Mouse (Mus musculus): ENCODE results near the gene Thpo. TPM values are rescaled to one million over a fixed set of nuclear protein-coding genes. Genes with fewer than 3 reads are reported as not detected.

Thpo gene
- polyA plus RNA-seq, 1 experiment from 2014 or later = 0.43 TPM

DNA sequence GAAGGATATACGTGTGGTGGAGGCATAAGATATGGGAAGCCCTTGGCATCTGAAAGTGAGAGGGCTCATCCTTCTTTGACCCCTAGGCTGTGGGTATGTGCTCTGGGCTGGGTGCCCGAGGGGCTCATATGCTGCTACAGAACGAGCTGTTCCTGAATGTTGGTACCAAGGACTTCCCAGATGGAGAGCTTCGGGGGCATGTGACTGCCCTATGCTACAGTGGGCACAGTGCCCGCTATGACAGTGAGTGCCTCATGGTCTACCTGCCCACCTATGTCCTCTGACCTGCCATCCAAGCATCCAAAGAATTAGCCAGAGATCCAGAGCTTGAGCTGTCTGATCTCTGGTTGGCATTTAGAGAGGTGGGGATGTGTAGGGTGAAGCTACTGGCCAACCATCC is 2.5 kb upstream of the Thpo start:
- no peaks in the 10 kb centered on the region for H3K36me3 ChIP-seq
- H3K4me1 ChIP-seq = peaks cover 23% of the 10 kb centered on the region
- no peak for ATAC-seq (ENCODE audit: low FRiP score, low read depth)
- H3K4me2 ChIP-seq (replicated peaks) = no peak overlapping the region
- 83% methylated on average over 5 of the region's 5 CpGs for WGBS
- H3K9ac ChIP-seq (replicated peaks) = no peak overlapping the region
- H3K27me3 ChIP-seq = peaks cover 40% of the 10 kb centered on the region
- no peak overlapping the region for H3K27ac ChIP-seq (replicated peaks)
- no peaks in the 10 kb centered on the region for H3K9me3 ChIP-seq
- H3K4me3 ChIP-seq = no peak overlapping the region

DNA sequence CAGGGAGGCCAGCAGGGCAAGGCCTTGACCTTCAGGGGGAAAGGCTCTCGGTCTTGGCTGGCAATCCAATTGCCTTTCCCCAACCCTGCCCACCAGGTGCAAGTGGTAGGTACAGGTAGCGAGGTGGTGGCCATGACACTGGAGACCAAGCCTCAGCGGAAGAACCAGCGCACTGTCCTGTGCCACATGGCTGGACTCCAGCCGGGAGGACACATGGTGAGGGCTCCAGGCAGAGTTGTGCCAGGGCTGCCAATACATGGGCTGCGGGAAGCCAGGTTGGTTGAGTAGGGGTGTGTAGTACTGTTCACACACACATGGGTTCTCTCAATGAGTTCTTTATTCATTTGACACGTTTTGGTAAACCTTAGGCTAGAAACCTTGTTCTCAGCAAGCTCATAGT is 1.9 kb upstream of the Thpo start:
- 86% methylated on average over 7 of the region's 7 CpGs for WGBS
- Histone ChIP-seq H3K4me1 (peaks cover 23% of the 10 kb centered on the region), H3K9me3 (no peaks in the 10 kb centered on the region), H3K27me3 (peaks cover 40% of the 10 kb centered on the region), H3K27ac (replicated peaks) (no peak overlapping the region), H3K9ac (replicated peaks) (no peak overlapping the region), H3K36me3 (no peaks in the 10 kb centered on the region), H3K4me2 (replicated peaks) (no peak overlapping the region), H3K4me3 (no peak overlapping the region)
- ATAC-seq (ENCODE audit: low FRiP score, low read depth) = no peak

GRCm38 (mm10) chr16:20735651-20736050 is 1.3 kb upstream of the Thpo start:
- H3K9me3 ChIP-seq = no peaks in the 10 kb centered on the region
- 81% methylated on average over 5 of the region's 5 CpGs for WGBS
- peaks cover 40% of the 10 kb centered on the region for H3K27me3 ChIP-seq
- H3K4me2 ChIP-seq (replicated peaks) = no peak overlapping the region
- no peak overlapping the region for H3K27ac ChIP-seq (replicated peaks)
- H3K36me3 ChIP-seq = no peaks in the 10 kb centered on the region
- ATAC-seq (ENCODE audit: low FRiP score, low read depth) = no peak
- no peak overlapping the region for H3K9ac ChIP-seq (replicated peaks)
- H3K4me1 ChIP-seq = peaks cover 23% of the 10 kb centered on the region
- H3K4me3 ChIP-seq = no peak overlapping the region

DNA sequence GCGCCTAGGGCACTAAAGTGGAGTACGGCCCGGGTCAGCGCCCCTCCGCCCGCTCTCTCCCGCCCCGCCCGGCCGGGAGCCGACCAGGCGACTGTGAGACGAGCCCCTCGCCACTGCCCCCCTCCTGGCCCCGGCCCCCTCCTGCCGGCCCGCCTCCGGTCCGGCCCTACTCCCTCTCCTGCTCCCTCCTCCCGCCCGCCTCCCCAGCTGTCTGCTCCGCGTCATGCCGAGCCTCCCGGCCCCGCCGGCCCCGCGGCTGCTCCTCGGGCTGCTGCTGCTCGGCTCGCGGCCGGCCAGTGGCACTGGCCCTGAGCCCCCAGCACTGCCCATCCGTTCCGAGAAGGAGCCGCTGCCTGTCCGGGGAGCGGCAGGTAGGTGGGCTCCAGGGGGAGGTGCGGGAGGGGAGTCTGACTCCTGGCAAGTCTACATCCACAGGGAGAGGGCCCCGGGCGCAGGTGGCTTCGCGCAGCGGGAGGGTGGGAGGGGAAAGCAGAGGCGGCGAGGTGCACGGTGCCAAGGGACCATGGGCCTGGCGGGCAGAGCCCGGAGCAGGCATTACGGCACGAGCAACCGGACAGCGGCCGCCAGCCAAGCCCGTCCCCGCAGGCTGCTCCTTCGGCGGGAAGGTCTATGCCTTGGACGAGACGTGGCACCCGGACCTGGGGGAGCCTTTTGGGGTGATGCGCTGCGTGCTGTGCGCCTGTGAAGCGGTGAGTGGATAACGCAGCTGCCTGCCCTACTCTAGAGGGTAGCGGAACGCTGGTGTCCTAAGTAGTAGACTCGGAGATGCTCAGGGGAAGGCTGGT is 1.2 kb downstream of the Thpo start, which contains the start of gene Chrd:
Gene Chrd (plus strand): TSS at position 203 of the 806 bp plus-strand sequence.
- peak within 1 kb of the TSS; percentile 84 for H3K9ac ChIP-seq (replicated peaks)
- peak within 1 kb of the TSS; percentile 72 for H3K4me3 ChIP-seq
- H3K4me1 ChIP-seq = peaks cover 23% of the 10 kb centered on the region
- under 1% methylated on average over 52 of the region's 70 CpGs for WGBS
- H3K4me2 ChIP-seq (replicated peaks) = peak within 1 kb of the TSS; percentile 96
- peak; percentile 87 for ATAC-seq (ENCODE audit: low FRiP score, low read depth)
- H3K9me3 ChIP-seq = no peaks in the 10 kb centered on the region
- H3K36me3 ChIP-seq = no peaks in the 10 kb centered on the region
- H3K27ac ChIP-seq (replicated peaks) = peak within 1 kb of the TSS; percentile 77
- H3K27me3 ChIP-seq = peaks cover 40% of the 10 kb centered on the region

GRCm38 (mm10) chr16:20732251-20732924 is 1.9 kb downstream of the Thpo start:
- Histone ChIP-seq H3K36me3 (no peaks in the 10 kb centered on the region), H3K9me3 (no peaks in the 10 kb centered on the region), H3K9ac (replicated peaks) (peak overlapping the region; percentile 84), H3K27me3 (peaks cover 40% of the 10 kb centered on the region), H3K27ac (replicated peaks) (peak overlapping the region; percentile 77), H3K4me3 (peak overlapping the region; percentile 72), H3K4me1 (peaks cover 23% of the 10 kb centered on the region), H3K4me2 (replicated peaks) (peak overlapping the region; percentile 96)
- ATAC-seq (ENCODE audit: low FRiP score, low read depth) = peak; percentile 57
- 0% methylated on average over 20 of the region's 30 CpGs for WGBS

GRCm38 (mm10) chr16:20731688-20732087 is 2.6 kb downstream of the Thpo start:
- no peak for ATAC-seq (ENCODE audit: low FRiP score, low read depth)
- Histone ChIP-seq H3K4me1 (peaks cover 23% of the 10 kb centered on the region), H3K9me3 (no peaks in the 10 kb centered on the region), H3K36me3 (no peaks in the 10 kb centered on the region), H3K4me2 (replicated peaks) (peak overlapping the region; percentile 5; the same call in 1 of the 2 replicates), H3K4me3 (no peak overlapping the region), H3K9ac (replicated peaks) (no peak overlapping the region), H3K27me3 (peaks cover 33% of the 10 kb centered on the region), H3K27ac (replicated peaks) (no peak overlapping the region)
- WGBS = 64% methylated on average over 5 of the region's 5 CpGs

DNA sequence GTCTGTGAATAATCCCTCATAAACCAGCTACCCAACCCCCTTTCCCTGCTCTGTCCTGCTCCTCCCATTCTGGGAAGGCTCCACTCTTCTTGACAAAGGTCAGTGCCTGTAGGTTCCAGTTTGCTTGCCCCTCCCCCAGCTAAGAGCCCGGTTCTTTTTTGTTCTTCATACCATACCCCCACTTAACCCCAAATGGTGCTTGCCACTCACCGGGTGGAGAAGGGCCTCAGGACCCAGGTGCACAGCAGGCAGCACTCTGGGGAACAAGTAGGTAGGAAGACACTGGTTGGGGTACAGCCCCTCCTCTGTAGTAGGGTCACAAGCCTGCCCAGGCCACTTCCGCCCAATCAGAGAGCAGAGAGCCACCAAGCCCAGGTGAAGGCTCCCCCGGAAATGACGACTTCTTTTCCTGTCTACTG is 4.0 kb downstream of the Thpo start:
- ATAC-seq (ENCODE audit: low FRiP score, low read depth) = no peak
- peaks cover 19% of the 10 kb centered on the region for H3K27me3 ChIP-seq
- no peak overlapping the region for H3K4me3 ChIP-seq
- 36% methylated on average over 5 of the region's 5 CpGs for WGBS
- peaks cover 23% of the 10 kb centered on the region for H3K4me1 ChIP-seq
- H3K9me3 ChIP-seq = no peaks in the 10 kb centered on the region
- no peak overlapping the region for H3K9ac ChIP-seq (replicated peaks)
- H3K36me3 ChIP-seq = no peaks in the 10 kb centered on the region
- H3K4me2 ChIP-seq (replicated peaks) = no peak overlapping the region
- no peak overlapping the region for H3K27ac ChIP-seq (replicated peaks)

GRCm38 (mm10) chr16:20726384-20726783 is 7.9 kb downstream of the Thpo start:
- ATAC-seq (ENCODE audit: low FRiP score, low read depth) = no peak
- Histone ChIP-seq H3K36me3 (peaks cover 10% of the 10 kb centered on the region), H3K27me3 (no peaks in the 10 kb centered on the region), H3K27ac (replicated peaks) (no peak overlapping the region), H3K4me1 (no peaks in the 10 kb centered on the region), H3K9ac (replicated peaks) (no peak overlapping the region), H3K4me2 (replicated peaks) (no peak overlapping the region), H3K9me3 (no peaks in the 10 kb centered on the region), H3K4me3 (no peak overlapping the region)
- 72% methylated on average over 1 of the region's 1 CpGs for WGBS

- ATAC-seq (ENCODE audit: low FRiP score, low read depth) = no peak
- whole genome bisulfite sequencing = 79% methylated on average over 4 of the region's 4 CpGs
- Histone ChIP-seq H3K27ac (replicated peaks) (no peak overlapping the region), H3K27me3 (no peaks in the 10 kb centered on the region), H3K36me3 (peaks cover 11% of the 10 kb centered on the region), H3K4me2 (replicated peaks) (no peak overlapping the region), H3K4me3 (no peak overlapping the region), H3K4me1 (no peaks in the 10 kb centered on the region), H3K9ac (replicated peaks) (no peak overlapping the region), H3K9me3 (no peaks in the 10 kb centered on the region)
These were observed 8.6 kb downstream of the Thpo start for GRCm38 (mm10) chr16:20725750-20726149.

- Histone ChIP-seq H3K27me3 (no peaks in the 10 kb centered on the region), H3K27ac (replicated peaks) (no peak overlapping the region), H3K4me2 (replicated peaks) (no peak overlapping the region), H3K4me3 (no peak overlapping the region), H3K4me1 (no peaks in the 10 kb centered on the region), H3K36me3 (peaks cover 15% of the 10 kb centered on the region), H3K9ac (replicated peaks) (no peak overlapping the region), H3K9me3 (no peaks in the 10 kb centered on the region)
- no peak for ATAC-seq (ENCODE audit: low FRiP score, low read depth)
- WGBS = 83% methylated on average over 7 of the region's 7 CpGs
These were observed 9.0 kb downstream of the Thpo start for GRCm38 (mm10) chr16:20725321-20725720.

DNA sequence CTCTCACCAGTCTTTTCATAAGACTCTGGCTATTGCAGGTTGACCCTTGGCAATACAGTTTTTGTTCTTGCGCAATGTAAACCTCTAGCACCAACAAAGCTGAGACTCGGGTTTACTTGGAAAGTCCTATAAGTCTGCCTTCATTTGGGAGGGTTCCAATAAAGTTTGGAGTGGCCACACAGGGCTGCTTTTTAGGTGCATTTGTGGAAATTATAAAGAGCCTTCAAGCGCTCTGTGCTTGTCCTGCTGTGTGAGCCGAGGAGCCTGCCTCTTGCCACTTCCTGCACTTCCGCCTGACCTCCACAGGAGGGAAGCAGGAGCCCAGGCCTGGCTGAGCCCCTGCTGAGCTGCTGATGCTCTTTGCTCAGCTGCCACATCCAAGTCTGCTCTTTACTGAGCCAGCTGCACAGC is 10.0 kb downstream of the Thpo start:
- peak; percentile 72; the same call in 1 of the 2 replicates for ATAC-seq (ENCODE audit: low FRiP score, low read depth)
- H3K9ac ChIP-seq (replicated peaks) = no peak overlapping the region
- no peak overlapping the region for H3K4me3 ChIP-seq
- H3K9me3 ChIP-seq = no peaks in the 10 kb centered on the region
- peaks cover 20% of the 10 kb centered on the region for H3K36me3 ChIP-seq
- no peak overlapping the region for H3K27ac ChIP-seq (replicated peaks)
- H3K4me2 ChIP-seq (replicated peaks) = no peak overlapping the region
- 34% methylated on average over 5 of the region's 5 CpGs for WGBS
- H3K27me3 ChIP-seq = no peaks in the 10 kb centered on the region
- H3K4me1 ChIP-seq = no peaks in the 10 kb centered on the region

- H3K9me3 ChIP-seq = no peaks in the 10 kb centered on the region
- peaks cover 7% of the 10 kb centered on the region for H3K4me1 ChIP-seq
- peaks cover 20% of the 10 kb centered on the region for H3K36me3 ChIP-seq
- ATAC-seq (ENCODE audit: low FRiP score, low read depth) = no peak
- H3K27ac ChIP-seq (replicated peaks) = no peak overlapping the region
- WGBS = 74% methylated on average over 4 of the region's 4 CpGs
- no peak overlapping the region for H3K4me2 ChIP-seq (replicated peaks)
- no peaks in the 10 kb centered on the region for H3K27me3 ChIP-seq
- no peak overlapping the region for H3K4me3 ChIP-seq
- no peak overlapping the region for H3K9ac ChIP-seq (replicated peaks)
These were observed 11.1 kb downstream of the Thpo start for GRCm38 (mm10) chr16:20723247-20723646.

All from midbrain, embryonic 12.5 days (tissue).